ENCODE assay signal across 23 mouse cellular contexts in genomic region chr2:77627622-77628231, GRCm38 (mm10).
"Had no signal": no experiment of that assay in that cellular context is flagged by ENCODE, and none has a peak within 500 bp of the region (broad histone marks: within the 10 kb centered on the region; RNA-seq: fewer than 3 reads in every experiment).

No protein-coding gene starts in this region.

- H3K9me3 ChIP-seq: heart, embryonic 12.5 days; hindbrain, embryonic 10.5 days; hindbrain, embryonic 12.5 days; intestine, embryonic 15.5 days; limb, embryonic 13.5 days; limb, embryonic 15.5 days had no signal

- DNase-seq: gastrocnemius, adult 2 months; gastrocnemius, postnatal 10 days; gastrocnemius, postnatal 25 days; heart, adult 2 months; heart, postnatal 10 days; heart, postnatal 4 days; kidney, adult 18-20 months; kidney, adult 8-10 months; kidney, postnatal 14 days; kidney, postnatal 36 days; layer of hippocampus, adult 9-11 months; layer of hippocampus, postnatal 36 days; left cerebral cortex, postnatal 4 days had no signal

- H3K9ac ChIP-seq: heart, embryonic 12.5 days; hindbrain, embryonic 12.5 days; hindbrain, embryonic 14.5 days; intestine, embryonic 15.5 days; limb, embryonic 13.5 days; limb, embryonic 15.5 days had no signal

- H3K4me3 ChIP-seq: gastrocnemius, adult 2 months; heart, adult 2 months; heart, embryonic 12.5 days; hindbrain, embryonic 10.5 days; hindbrain, embryonic 12.5 days; intestine, embryonic 15.5 days; limb, embryonic 13.5 days; limb, embryonic 15.5 days had no signal

- H3K4me2 ChIP-seq: heart, embryonic 12.5 days; hindbrain, embryonic 12.5 days; hindbrain, embryonic 14.5 days; intestine, embryonic 15.5 days; limb, embryonic 13.5 days; limb, embryonic 15.5 days had no signal

- H3K36me3 ChIP-seq: heart, embryonic 12.5 days; hindbrain, embryonic 10.5 days; hindbrain, embryonic 12.5 days; intestine, embryonic 15.5 days; limb, embryonic 13.5 days; limb, embryonic 15.5 days had no signal

- ATAC-seq: hindbrain, embryonic 16.5 days; inflammation-experienced regulatory T-cells, adult 6 months; intestine, embryonic 15.5 days; intestine, postnatal 0 days had no signal

- H3K27me3 ChIP-seq: heart, embryonic 12.5 days; hindbrain, embryonic 12.5 days; intestine, embryonic 15.5 days; limb, embryonic 13.5 days; limb, embryonic 15.5 days had no signal

- H3K27ac ChIP-seq: gastrocnemius, adult 2 months; heart, adult 2 months; hindbrain, embryonic 10.5 days; hindbrain, embryonic 12.5 days; hindbrain, embryonic 14.5 days; intestine, embryonic 15.5 days; limb, embryonic 13.5 days; limb, embryonic 15.5 days had no signal

- H3K4me1 ChIP-seq: heart, embryonic 12.5 days; hindbrain, embryonic 10.5 days; hindbrain, embryonic 12.5 days; intestine, embryonic 15.5 days; limb, embryonic 13.5 days; limb, embryonic 15.5 days had no signal
